Mouse (Mus musculus) thymus, adult 18-20 months (tissue): ENCODE measurements around the gene Fancb.

Source experiments
- DNase-seq, 2 experiments: peaks; one replicate each; pipeline ENCODE4 v3.0.0; 2022; ENCODE audit warnings: mixed read lengths in 2 of 2

The Fancb gene

GRCm38 (mm10) chrX:164980193-164980775 is at the start of gene Fancb, which contains the start of gene Mospd2:
Gene Fancb (plus strand): TSS chrX:164980592.
Gene Mospd2 (minus strand): TSS chrX:164980375.
- DNase-seq, result peak; percentile 76 to 87

GRCm38 (mm10) chrX:164941540-164941939 is 38.9 kb upstream of the Fancb start:
- no peak for DNase-seq

- DNase-seq, result no peak
Measured at GRCm38 (mm10) chrX:164951858-164952576, 28.4 kb upstream of the Fancb start.

GRCm38 (mm10) chrX:164952601-164953375 is 27.6 kb upstream of the Fancb start:
- DNase-seq, result no peak

GRCm38 (mm10) chrX:164965750-164966448 is 14.5 kb upstream of the Fancb start:
- no peak for DNase-seq

- no peak for DNase-seq
Measured at GRCm38 (mm10) chrX:164971206-164971605, 9.2 kb upstream of the Fancb start.

GRCm38 (mm10) chrX:164978866-164979265 is 1.5 kb upstream of the Fancb start:
- DNase-seq, result no peak

- no peak for DNase-seq
Measured at GRCm38 (mm10) chrX:165003141-165003540, 22.7 kb downstream of the Fancb start.

GRCm38 (mm10) chrX:165004779-165005324 is 24.5 kb downstream of the Fancb start, which contains the start of gene Gm17604:
Gene Gm17604 (minus strand): TSS chrX:165004829.
- DNase-seq, result no peak
